Mouse (Mus musculus) kidney, adult 18-20 months (tissue): ENCODE results near the gene Idh3b.

ENCODE experiments used
- DNase-seq: peaks from one replicate; pipeline ENCODE4 v3.0.0; 2021

The Idh3b gene

DNA sequence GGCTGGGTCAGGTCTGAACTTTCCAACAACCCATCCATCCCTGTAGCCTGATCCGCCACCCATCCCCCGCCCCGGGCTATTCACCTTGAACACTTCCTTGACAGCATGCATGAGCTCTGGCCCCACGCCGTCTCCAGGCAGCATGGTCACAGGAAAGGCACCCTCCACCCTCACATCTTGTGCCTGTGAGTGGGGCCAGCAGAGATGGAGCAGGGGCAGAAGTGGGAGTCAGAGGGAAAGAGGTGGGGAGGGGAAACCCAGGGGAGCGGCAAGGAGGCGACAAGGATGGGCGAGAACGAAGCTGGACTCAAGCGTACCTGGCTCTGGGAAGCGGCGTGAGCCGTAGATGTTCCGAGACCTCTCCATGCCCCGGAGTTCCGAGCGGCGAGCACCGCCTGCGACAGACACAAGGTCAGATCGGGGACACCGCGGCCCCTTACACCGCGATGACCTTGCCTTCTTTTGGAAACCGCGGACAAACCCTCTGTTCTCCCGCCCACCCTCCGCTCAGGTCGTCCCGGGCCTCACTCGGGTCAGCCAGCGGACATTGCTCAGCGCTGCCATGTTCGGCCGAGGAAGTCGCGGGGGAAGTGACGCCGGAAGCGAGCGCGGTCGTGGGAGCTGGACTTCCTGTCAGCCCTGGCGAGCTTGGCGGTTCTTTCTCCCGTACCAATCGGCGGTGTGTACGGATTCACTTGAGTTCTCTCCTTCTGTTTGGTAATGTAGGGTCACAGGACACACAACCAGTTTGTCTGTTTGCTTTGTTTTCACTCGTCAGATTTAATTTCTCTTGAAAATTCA is at the start of gene Idh3b:
Gene Idh3b, minus strand, starts transcription at position 694 of the 801 bp plus-strand sequence.
- peak; percentile 91 for DNase-seq

- no peak for DNase-seq
These were observed 45.2 kb upstream of the Idh3b start for GRCm38 (mm10) chr2:130329502-130329901.

GRCm38 (mm10) chr2:130327057-130327456 is 42.7 kb upstream of the Idh3b start:
- DNase-seq = no peak

DNA sequence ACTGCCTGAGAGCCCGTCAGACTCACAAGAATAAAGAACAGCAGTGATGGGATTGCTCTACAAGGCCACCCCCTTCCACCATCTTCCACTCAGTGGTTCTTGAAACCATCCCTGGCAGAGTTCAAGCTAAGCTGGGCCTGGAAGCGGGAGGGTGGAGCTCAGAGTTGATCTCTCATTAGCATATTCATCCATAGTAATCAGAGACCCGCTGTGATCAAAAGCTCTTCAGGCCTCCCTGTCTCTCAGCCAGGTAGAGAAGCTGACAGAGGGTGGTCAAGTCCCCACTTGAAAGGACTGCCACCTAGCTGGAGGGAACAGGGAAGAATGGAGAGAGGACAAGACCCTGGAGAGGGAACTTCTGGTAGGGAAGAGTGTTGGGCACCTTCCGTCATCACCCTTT is 18.7 kb upstream of the Idh3b start:
- DNase-seq = no peak

DNA sequence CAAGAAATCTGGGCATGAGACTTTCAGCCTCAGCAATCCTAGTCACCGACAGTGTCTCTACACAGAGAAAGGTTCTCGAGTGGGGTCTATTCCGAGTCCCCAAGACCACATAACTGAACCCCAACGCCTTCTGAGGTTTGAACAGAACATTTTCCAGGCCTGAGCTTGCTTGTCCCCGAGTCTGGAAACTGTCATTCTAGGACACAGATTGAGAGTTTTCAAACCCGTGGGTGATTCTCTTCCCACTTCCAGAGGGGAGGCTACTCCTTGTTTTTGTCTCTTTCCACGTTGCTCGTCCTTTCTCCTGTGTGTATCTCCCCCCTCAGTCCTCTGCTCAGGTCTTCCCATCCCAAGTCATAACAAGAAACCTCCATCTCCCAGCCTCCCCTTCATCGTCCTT is 13.2 kb upstream of the Idh3b start:
- DNase-seq = no peak

DNA sequence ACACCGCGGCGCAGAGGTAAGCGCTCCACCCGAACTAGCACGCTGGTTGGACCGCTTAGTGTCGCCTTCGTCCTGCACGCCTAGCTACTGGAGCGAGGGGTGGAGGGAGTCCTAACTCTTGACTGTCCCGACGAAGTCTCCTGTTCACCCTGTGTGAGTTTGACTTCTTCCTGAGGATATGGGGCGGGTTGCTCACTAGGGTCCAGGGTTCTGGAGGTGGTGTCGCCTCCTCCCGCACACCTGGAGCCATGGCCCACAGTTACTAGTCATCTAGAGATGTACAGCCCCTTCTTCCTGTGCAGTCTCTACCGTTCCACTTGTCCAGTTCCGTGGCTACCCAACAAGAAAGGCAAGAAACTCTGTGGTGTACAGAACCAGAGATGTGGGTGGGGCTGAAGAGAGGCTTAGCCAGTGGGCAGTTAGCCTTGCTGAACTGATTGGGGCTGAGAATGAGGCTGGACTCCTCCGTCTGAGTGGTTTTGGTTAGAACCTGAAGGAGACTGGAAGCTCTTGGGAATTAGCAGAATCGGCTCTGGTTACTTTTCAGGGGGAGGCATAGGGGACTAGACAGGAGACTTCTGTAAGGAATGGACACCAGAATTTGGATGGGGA is 11.9 kb upstream of the Idh3b start:
- no peak for DNase-seq

- peak; percentile 40 for DNase-seq
These were observed 11.2 kb upstream of the Idh3b start for GRCm38 (mm10) chr2:130295331-130296133.

DNA sequence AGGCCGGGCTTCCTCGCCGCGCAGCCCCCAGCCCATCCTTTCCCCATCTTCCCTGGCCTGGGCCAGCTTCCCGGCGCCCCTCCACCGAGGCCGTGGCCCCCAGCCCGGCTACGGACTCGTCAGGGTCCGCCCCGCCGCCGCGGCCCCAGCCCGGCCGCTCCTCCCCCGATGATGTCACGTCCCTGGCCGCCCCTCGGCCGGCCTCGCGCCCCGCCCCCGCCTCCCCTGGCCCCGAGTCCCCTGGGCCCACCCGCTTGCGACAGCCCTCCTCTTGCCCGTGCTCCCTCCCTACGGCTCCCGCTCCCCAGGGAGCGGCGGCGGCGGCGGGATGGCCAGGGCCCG is 10.6 kb upstream of the Idh3b start, which contains the start of gene Ebf4:
Gene Ebf4, plus strand, starts transcription at position 234 of the 342 bp plus-strand sequence.
- DNase-seq = peak; percentile 41

- no peak for DNase-seq
These were observed 10.0 kb upstream of the Idh3b start for GRCm38 (mm10) chr2:130294218-130294935.

DNA sequence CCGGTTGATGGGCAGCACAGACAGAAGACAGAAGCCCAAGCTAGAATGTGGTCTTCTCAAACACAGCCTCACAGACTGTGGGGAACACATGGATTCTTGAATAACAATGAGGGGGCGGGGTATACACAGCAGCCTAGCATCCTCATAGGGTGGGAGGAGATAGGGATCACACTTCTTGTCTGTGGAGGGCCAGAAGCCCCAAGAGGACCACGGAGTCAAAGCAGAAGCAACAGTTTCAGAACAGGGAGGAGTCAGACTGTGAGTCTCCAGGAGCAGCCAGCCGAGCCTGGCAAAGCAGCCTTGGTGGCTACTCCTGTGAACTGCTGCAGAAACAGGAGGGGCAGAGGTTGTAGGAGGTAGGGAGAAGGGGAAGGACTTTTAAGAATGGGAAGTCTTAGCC is 9.1 kb upstream of the Idh3b start:
- DNase-seq = no peak

- DNase-seq = no peak
These were observed 8.7 kb upstream of the Idh3b start for GRCm38 (mm10) chr2:130293009-130293408.

GRCm38 (mm10) chr2:130291434-130291833 is 7.1 kb upstream of the Idh3b start:
- DNase-seq = peak; percentile 77

- no peak for DNase-seq
These were observed 4.7 kb upstream of the Idh3b start for GRCm38 (mm10) chr2:130289086-130289485.

GRCm38 (mm10) chr2:130280818-130281217 is 3.5 kb downstream of the Idh3b start:
- DNase-seq = no peak

DNA sequence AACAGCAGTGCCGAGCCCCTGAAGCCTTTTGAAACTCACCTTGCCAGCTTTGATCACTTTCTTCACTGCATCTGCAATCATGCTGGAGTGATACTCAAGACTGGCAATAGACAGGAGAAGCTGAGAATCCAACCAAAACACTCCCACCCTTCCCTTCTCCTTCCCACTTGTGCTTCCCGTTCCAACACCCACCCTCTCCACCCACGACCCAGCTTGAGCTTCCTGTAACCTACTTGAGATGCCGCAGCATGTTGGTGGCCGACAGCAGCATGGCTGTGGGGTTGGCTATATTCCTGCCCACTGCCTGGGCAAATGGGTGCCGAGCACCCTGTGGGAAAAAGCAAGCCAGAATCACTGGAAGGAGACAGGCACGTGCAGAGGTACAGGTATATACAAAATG is 4.1 kb downstream of the Idh3b start:
- DNase-seq = no peak

DNA sequence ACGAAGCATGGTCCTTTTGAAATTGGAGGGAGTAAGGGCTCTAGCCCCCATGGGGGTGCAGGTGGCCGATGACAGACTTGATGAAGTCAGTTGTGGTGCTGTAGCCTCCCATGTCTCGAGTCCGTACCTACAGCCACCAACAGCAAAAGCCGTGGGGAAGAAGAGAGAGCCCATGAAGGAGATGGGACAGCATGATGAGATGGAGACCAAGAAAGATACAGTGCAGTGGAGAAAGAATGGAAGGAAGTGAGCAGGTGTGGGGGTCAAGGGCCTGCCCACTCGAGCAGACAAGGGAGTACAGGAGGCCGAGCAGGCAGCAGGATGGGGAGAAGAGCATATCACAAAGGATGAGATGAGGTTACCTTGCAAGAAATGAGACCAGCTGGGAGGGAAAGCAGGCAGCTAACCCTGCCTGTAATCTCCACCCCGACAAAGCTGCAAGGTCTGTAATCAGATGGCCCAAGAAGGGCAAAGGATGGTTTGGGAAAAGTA is 4.7 kb downstream of the Idh3b start:
- no peak for DNase-seq

- peak; percentile 51 for DNase-seq
These were observed 8.7 kb downstream of the Idh3b start for GRCm38 (mm10) chr2:130275649-130276048.

- no peak for DNase-seq
These were observed 9.5 kb downstream of the Idh3b start for GRCm38 (mm10) chr2:130274862-130275261.

DNA sequence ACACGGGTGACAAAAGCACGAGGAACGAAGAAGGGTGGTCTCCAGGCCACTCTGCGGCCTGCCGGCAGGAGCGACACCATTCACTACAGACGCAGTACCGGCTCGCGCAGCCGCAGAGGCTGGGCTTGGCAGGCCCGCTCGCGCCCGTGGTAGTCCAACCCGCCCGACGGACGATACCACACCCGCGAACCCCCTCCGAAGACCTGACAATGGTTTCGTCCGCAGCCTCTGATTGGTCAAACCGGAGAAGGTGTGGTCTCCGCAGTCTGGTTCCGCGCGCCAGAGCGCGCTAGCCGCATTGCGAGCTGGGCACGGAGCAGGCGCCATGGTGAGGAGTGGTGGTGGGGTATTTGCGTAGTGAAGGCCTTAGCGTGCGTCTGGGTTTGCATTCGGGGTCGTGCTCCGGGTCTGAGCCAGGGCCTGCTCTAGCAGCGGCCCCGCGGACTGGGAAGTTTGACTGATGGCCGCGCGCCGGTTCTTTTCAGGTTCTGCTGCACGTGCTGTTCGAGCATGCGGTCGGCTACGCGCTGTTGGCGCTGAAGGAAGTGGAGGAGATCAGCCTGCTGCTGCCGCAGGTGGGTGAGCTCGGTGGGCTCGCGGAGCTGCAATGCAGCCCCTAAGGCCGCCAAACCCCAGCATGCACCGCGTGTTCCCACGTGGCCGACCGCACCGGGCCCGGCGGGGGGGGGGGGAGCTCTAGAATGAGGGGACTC is 10.0 kb downstream of the Idh3b start, which contains the start of gene Nop56:
Gene Nop56, plus strand, starts transcription at position 282 of the 713 bp plus-strand sequence.
- DNase-seq = peak; percentile 99

GRCm38 (mm10) chr2:130273732-130274131 is 10.6 kb downstream of the Idh3b start:
- DNase-seq = no peak

DNA sequence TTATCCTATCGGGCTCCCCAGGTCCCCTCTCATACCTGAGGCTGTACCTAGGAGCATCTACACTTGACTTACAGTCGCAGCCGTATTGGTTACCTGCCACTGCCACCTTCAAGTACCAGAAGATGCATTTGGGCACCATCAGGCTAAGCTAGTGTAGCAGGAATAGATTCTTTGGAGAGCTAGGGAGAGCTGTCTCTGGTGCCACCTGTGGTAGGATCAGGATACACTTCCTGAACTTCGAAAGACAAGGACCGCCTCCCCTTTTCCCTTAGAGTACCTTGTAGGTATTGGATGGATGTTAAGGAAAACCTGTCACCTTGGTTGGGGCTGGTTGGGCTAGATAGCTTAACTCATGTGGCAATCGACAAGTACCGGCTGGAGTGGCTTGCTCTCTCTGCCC is 16.3 kb downstream of the Idh3b start:
- no peak for DNase-seq

DNA sequence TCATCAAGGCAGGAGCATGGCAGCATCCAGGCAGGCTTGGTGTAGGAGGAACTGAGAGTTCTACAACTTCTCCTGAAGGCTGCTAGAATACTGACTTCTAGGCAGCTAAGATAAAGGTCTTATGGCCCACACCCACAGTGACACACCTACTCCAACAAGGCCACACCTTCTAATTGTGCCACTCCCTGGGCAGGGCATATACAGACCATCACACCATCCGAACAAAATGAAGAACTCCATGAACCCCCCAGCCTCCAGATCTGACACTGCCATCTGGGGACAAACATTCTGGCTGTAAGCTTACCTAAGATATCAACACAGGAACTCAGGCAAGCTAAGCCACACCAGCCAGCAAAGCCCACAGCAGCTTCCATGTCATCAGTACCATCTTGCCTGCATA is 18.8 kb downstream of the Idh3b start:
- DNase-seq = no peak
